Mouse (Mus musculus) kidney, embryonic 16.5 days (tissue): ENCODE measurements at regions not wholly inside any gene's neighbourhood (a gene's known extent, or its start where the extent isn't known, plus 50 kb on each side); places are given as distances from the start of the nearest gene placed in this dataset.

Source experiments
- ATAC-seq: fragments of 200-750 bp; cut with Nextera tagmentation; 2 replicates; pipeline ENCODE4 v1.8.0; 2017; ENCODE audit warnings: moderate TSS enrichment; ENCODE audit not compliant: low FRiP score, low TSS enrichment
- H3K27ac ChIP-seq: fragments of 300-500 bp; sonication (generic); 2 replicates; pipeline ENCODE4 v1.5.1; 2014; ENCODE audit warnings: low read length
- H3K27me3 ChIP-seq: fragments of 300-500 bp; sonication (generic); 2 replicates; pipeline ENCODE4 v1.6.1; 2014; ENCODE audit warnings: low read length, control low read depth, mixed read lengths; ENCODE audit not compliant: insufficient read depth
- H3K36me3 ChIP-seq: fragments of 300-500 bp; sonication (generic); 2 replicates; pipeline ENCODE4 v1.6.1; 2014; ENCODE audit warnings: low read length, control low read depth, mixed read lengths; ENCODE audit not compliant: insufficient read depth
- H3K4me1 ChIP-seq: fragments of 300-500 bp; sonication (generic); 2 replicates; pipeline ENCODE4 v1.6.1; 2014; ENCODE audit warnings: low read length, control low read depth, mixed read lengths; ENCODE audit not compliant: insufficient read depth
- H3K4me2 ChIP-seq: fragments of 300-500 bp; sonication (generic); replicated peaks from 2 replicates; pipeline ENCODE4 v1.6.1; 2014; ENCODE audit warnings: low read depth, low read length
- H3K4me3 ChIP-seq: fragments of 300-500 bp; sonication (generic); 2 replicates; pipeline ENCODE4 v1.5.1; 2014; ENCODE audit warnings: mild to moderate bottlenecking, low read length
- H3K9ac ChIP-seq: fragments of 300-500 bp; sonication (generic); replicated peaks from 2 replicates; pipeline ENCODE4 v1.6.1; 2014; ENCODE audit warnings: low read length
- H3K9me3 ChIP-seq: fragments of 300-500 bp; sonication (generic); 2 replicates; pipeline ENCODE4 v1.6.1; 2016; ENCODE audit warnings: low read length, control low read depth
- WGBS: fragments of 180-500 bp; shearing (Covaris S2); extraction: QIAGEN DNeasy Blood & Tissue Kit; methylation state at CpG from one replicate; pipeline ENCODE4 v1.1.7; 2014; 5-methylcytosine and 5-hydroxymethylcytosine counted together

- no peaks in the 10 kb centered on the region for H3K36me3 ChIP-seq
- H3K4me3 ChIP-seq: no peak overlapping the region
- no peak overlapping the region for H3K27ac ChIP-seq
- no peak overlapping the region for H3K4me2 ChIP-seq
- ATAC-seq: no peak
- H3K9me3 ChIP-seq: no peaks in the 10 kb centered on the region
- H3K4me1 ChIP-seq: peaks cover 36% of the 10 kb centered on the region
- WGBS: 90% methylated on average over 8 of the region's 8 CpGs
- H3K27me3 ChIP-seq: no peaks in the 10 kb centered on the region
- no peak overlapping the region for H3K9ac ChIP-seq
Observed at GRCm38 (mm10) chr11:20459140-20459539, 83.9 kb upstream of the Sertad2 start.

GRCm38 (mm10) chr11:20460501-20460921 is 82.5 kb upstream of the Sertad2 start:
- Histone ChIP-seq H3K36me3 (no peaks in the 10 kb centered on the region), H3K4me3 (no peak overlapping the region), H3K27me3 (no peaks in the 10 kb centered on the region), H3K4me1 (peaks cover 34% of the 10 kb centered on the region), H3K27ac (peak overlapping the region; percentile 11; the same call in 1 of the 2 replicates), H3K9ac (0 out of 2 replicates have a peak overlapping the region, but pooled peaks have one; percentile 1), H3K4me2 (no peak overlapping the region), H3K9me3 (no peaks in the 10 kb centered on the region)
- 54% methylated on average over 7 of the region's 7 CpGs for WGBS
- ATAC-seq: no peak

GRCm38 (mm10) chr11:20462076-20462475 is 81.0 kb upstream of the Sertad2 start:
- Histone ChIP-seq H3K9ac (no peak overlapping the region), H3K4me3 (no peak overlapping the region), H3K4me2 (no peak overlapping the region), H3K27me3 (no peaks in the 10 kb centered on the region), H3K4me1 (peaks cover 27% of the 10 kb centered on the region), H3K27ac (peak overlapping the region; percentile 67), H3K36me3 (no peaks in the 10 kb centered on the region), H3K9me3 (no peaks in the 10 kb centered on the region)
- ATAC-seq: peak; percentile 46
- WGBS: 73% methylated on average over 3 of the region's 3 CpGs

GRCm38 (mm10) chr11:20463173-20463681 is 79.8 kb upstream of the Sertad2 start:
- WGBS: 16% methylated on average over 10 of the region's 10 CpGs
- Histone ChIP-seq H3K9me3 (no peaks in the 10 kb centered on the region), H3K4me1 (peaks cover 27% of the 10 kb centered on the region), H3K9ac (no peak overlapping the region), H3K27ac (peak overlapping the region; percentile 74), H3K4me3 (no peak overlapping the region), H3K27me3 (no peaks in the 10 kb centered on the region), H3K36me3 (no peaks in the 10 kb centered on the region), H3K4me2 (no peak overlapping the region)
- ATAC-seq: peak; percentile 73; the same call in 1 of the 2 replicates

GRCm38 (mm10) chr11:20464564-20464963 is 78.5 kb upstream of the Sertad2 start:
- Histone ChIP-seq H3K4me2 (no peak overlapping the region), H3K4me3 (no peak overlapping the region), H3K4me1 (peaks cover 31% of the 10 kb centered on the region), H3K36me3 (no peaks in the 10 kb centered on the region), H3K9ac (no peak overlapping the region), H3K27ac (no peak overlapping the region), H3K27me3 (no peaks in the 10 kb centered on the region), H3K9me3 (no peaks in the 10 kb centered on the region)
- WGBS: 72% methylated on average over 8 of the region's 8 CpGs
- ATAC-seq: no peak

GRCm38 (mm10) chr11:20466591-20466990 is 76.5 kb upstream of the Sertad2 start:
- no peak for ATAC-seq
- no peaks in the 10 kb centered on the region for H3K27me3 ChIP-seq
- H3K4me2 ChIP-seq: no peak overlapping the region
- WGBS: 50% methylated on average over 4 of the region's 4 CpGs
- peaks cover 17% of the 10 kb centered on the region for H3K4me1 ChIP-seq
- H3K36me3 ChIP-seq: no peaks in the 10 kb centered on the region
- no peaks in the 10 kb centered on the region for H3K9me3 ChIP-seq
- no peak overlapping the region for H3K27ac ChIP-seq
- no peak overlapping the region for H3K9ac ChIP-seq
- no peak overlapping the region for H3K4me3 ChIP-seq

- Histone ChIP-seq H3K9me3 (no peaks in the 10 kb centered on the region), H3K36me3 (no peaks in the 10 kb centered on the region), H3K4me2 (no peak overlapping the region), H3K4me3 (no peak overlapping the region), H3K9ac (no peak overlapping the region), H3K4me1 (peaks cover 5% of the 10 kb centered on the region), H3K27me3 (no peaks in the 10 kb centered on the region), H3K27ac (no peak overlapping the region)
- WGBS: 74% methylated on average over 12 of the region's 12 CpGs
- no peak for ATAC-seq
Observed at GRCm38 (mm10) chr11:20468319-20469018, 74.6 kb upstream of the Sertad2 start.

GRCm38 (mm10) chr11:20469368-20469767 is 73.7 kb upstream of the Sertad2 start:
- Histone ChIP-seq H3K4me3 (no peak overlapping the region), H3K27me3 (no peaks in the 10 kb centered on the region), H3K4me1 (peaks cover 5% of the 10 kb centered on the region), H3K27ac (no peak overlapping the region), H3K9me3 (no peaks in the 10 kb centered on the region), H3K9ac (no peak overlapping the region), H3K36me3 (no peaks in the 10 kb centered on the region), H3K4me2 (no peak overlapping the region)
- peak; percentile 46; the same call in 1 of the 2 replicates for ATAC-seq
- WGBS: 14% methylated on average over 5 of the region's 5 CpGs

- Histone ChIP-seq H3K9ac (no peak overlapping the region), H3K9me3 (no peaks in the 10 kb centered on the region), H3K27me3 (no peaks in the 10 kb centered on the region), H3K4me2 (no peak overlapping the region), H3K36me3 (no peaks in the 10 kb centered on the region), H3K27ac (no peak overlapping the region), H3K4me3 (no peak overlapping the region), H3K4me1 (peaks cover 5% of the 10 kb centered on the region)
- WGBS: 87% methylated on average over 6 of the region's 6 CpGs
- no peak for ATAC-seq
Observed at GRCm38 (mm10) chr11:20470396-20470795, 72.7 kb upstream of the Sertad2 start.

- H3K9me3 ChIP-seq: no peaks in the 10 kb centered on the region
- no peak overlapping the region for H3K4me2 ChIP-seq
- H3K9ac ChIP-seq: no peak overlapping the region
- H3K4me1 ChIP-seq: peaks cover 8% of the 10 kb centered on the region
- WGBS: 73% methylated on average over 1 of the region's 1 CpGs
- ATAC-seq: no peak
- H3K4me3 ChIP-seq: no peak overlapping the region
- no peaks in the 10 kb centered on the region for H3K36me3 ChIP-seq
- H3K27ac ChIP-seq: no peak overlapping the region
- H3K27me3 ChIP-seq: no peaks in the 10 kb centered on the region
Observed at GRCm38 (mm10) chr11:20472336-20472735, 70.7 kb upstream of the Sertad2 start.
